Mouse (Mus musculus): ENCODE results near the gene Ncoa7.
"Not testable (repeated sequence)": the region's sequence is repeated elsewhere in the genome, so short reads cannot be mapped to it uniquely, and the experiment has no call there.

Gene Ncoa7

DNA sequence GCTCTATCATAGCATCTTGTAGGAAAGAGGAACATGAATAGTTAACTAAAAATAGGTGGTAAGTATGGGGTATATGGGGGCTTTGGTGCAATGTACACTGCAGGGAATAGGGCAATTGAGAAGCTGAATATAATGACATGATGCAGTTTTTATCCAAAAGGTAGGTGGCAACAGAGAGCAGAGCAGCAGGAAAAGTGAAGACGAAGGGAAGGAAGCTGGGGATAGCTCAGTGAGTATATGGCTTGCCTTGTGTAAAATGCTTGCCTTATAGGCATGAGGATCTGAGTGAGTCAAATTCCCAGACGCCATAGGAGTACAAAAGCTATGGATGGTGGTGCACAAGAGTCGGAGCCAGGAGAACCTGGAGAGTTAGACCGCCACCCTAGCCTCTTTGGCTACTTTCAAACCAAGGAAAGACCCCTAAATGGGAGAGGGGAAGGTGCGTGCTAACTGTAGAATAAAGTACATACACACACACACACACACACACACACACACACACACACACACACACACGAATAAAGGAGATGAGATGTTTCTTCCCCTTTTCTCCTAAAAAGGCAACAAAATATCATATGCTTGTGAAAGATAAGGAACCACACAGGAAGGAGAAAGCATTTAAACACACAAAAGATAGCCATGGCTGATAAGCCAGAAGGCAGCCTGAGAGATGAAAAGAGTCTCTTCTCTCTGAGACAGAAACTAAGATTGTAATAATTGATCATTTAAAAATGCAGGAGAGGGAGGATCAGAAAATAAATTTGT, 142.4 kb downstream of the Ncoa7 start:
- DNase-seq, result no peak

DNA sequence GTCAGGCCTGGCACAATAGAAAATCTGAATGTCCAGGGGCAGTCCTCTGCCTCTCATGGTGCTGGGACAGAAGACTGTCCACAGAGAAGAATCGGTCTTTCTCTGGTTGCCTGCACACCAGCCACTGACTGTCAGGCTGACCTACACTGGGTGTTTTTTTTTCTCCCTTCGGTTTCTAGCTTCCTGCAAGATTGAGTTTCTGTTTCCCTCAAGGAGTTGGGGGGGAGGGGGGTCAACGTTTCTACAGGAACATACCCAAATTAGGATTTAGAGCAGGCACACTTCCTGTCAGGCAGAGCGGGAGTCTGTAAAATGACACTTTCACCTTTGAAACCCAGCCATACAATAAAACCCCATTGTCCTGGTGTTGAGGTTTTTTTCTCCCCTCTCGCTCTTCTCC, 147.5 kb downstream of the Ncoa7 start:
- no peak for DNase-seq

DNA sequence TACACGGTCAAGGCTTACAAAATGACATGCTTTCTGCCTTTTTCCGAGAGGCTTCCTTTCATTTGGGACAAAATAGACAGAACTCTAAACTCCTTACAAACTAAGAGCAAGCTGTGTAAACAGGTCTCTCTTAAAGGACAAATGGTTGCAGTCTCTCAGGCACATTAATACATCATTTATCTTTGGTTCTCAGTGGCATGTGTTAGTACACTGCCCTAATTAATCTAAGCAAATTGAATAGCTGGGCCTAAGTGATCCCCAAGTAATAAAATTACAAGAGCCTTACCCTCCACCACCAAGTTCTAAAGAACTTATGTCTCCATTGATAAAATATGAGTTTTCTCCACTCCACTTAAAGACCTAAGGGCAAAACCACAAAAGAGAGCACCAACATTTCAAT, 155.4 kb downstream of the Ncoa7 start:
- DNase-seq, result no peak

DNA sequence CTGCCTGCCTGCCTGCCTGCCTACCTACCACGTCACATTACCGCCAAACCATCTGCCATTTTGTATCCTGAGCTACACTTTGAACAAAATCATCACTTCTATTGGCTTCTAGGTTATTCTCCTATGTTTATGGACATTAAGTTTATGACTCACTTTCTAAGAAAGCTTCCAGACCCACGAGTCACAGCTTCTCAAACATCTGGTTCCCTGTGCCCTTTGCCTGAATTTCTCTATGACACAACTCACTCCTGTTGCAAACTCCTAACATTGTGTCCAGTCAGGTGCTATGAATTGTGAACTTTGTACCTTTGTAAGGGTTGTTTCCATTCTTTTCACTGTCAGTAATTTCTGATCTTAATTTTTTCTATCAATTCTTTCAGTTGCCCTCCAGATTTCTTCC, 164.9 kb downstream of the Ncoa7 start:
- DNase-seq, result no peak

GRCm38 (mm10) chr10:30636474-30637154, 166.5 kb downstream of the Ncoa7 start:
- DNase-seq, result not testable (repeated sequence)

- no peak for DNase-seq
Measured at GRCm38 (mm10) chr10:30632718-30633117, 170.4 kb downstream of the Ncoa7 start.

- DNase-seq, result no peak
Measured at GRCm38 (mm10) chr10:30629977-30630376, 173.1 kb downstream of the Ncoa7 start.

- no peak for DNase-seq
Measured at GRCm38 (mm10) chr10:30629513-30629912, 173.6 kb downstream of the Ncoa7 start, which contains the start of gene Hint3. TSS of gene Hint3 (minus strand) at chr10:30629632.

GRCm38 (mm10) chr10:30628444-30628843, 174.7 kb downstream of the Ncoa7 start:
- not testable (repeated sequence) for DNase-seq

DNA sequence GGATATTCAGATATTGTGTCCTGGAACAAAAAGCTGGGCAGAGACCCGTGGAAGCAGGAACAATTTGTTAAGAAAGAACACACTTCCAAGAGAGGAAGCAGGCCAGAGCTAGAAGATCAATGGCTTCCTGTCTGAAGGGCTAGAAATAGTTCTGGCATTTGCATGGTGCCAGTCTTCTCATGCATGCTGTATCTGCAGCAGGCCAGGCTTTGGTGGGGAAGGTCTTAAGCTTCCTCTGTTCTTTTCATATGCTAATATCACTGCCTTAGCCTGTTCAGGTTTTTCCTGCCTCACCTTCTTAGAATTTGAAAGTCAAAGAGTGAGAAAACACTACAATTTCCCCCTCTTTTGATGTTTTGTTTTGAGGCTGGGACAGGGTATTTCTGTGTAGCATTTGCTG, 175.6 kb downstream of the Ncoa7 start:
- DNase-seq, result no peak

DNA sequence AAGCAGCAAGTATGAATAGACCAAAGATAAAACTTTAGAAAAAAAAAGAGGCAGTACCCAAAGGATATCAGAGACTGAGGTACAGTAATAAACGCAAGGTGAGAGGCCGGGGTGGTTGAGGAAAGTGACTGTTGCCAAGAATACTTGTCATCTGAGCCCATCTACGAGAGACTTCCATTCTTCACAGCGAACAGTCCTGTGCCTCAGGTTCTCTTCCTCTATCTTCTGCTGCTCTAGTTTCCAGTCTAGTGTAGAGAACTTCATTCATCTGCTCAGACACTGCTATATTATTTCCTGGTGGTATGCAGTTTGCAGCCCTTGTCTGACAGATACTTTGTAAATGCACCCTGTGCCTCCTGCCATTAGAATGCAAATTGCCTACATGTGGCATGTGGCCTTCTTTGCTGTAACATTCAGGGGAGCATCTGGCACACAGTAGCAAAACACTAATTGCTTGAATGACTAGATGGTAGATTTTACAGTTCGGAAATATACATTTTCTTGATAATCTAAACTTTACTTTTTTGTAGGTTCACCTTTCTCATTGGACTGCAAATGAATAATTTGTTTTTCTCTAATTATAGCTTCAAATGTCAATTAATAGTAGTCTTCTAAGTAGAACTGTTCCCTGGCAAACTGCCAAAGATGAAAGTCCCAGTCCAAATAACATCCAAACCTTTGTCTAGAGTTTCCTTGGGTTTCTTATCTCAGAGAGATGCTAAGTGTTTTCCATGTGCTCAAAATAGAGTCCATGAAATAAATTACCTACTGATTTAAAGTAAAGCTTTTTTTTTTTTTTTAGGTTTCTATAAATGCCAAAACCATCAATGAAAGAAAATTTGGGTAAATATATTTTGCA, 178.7 kb downstream of the Ncoa7 start:
- DNase-seq, result no peak

- DNase-seq, result no peak
Measured at GRCm38 (mm10) chr10:30622928-30623327, 180.2 kb downstream of the Ncoa7 start.

- DNase-seq, result no peak
Measured at GRCm38 (mm10) chr10:30618918-30619210, 184.3 kb downstream of the Ncoa7 start.

DNA sequence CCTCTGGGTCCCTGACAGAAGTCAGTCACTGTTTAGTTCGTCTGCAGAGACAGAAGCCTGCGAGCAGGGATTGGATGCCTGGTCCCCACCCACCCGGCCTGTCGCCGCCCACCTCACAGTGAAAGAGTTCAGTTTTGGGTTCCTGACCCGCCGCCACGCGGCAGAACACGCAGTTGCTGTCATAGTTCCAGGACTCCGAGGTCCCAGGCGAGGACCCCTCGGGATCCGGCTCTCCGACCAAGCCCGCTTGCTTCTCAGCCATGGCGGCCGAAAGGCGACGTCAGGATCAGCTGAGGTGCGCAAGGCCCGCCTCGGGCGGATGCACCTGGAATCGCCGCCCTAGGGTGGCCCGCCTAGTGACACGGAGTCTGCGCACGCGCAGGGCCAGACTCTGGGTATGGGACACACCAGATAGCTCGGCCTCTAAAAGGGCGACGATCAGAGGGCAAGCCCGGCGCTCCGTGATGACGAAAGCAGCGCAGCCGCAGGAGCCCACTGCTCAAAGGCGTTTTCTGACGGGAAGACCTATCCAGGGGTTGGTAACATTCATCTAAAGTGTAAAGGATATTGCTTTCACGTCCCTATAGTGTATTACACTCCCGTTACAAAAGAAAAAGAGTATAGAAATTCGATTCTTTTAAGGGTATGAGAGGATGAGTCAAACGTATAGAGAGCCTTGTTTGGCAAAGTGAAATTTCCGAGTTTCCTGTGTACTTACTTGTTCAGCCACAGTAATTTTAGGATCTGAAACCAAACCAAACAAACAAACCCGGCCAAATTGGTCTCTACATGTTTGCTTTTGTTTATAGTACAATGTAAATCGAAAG, 184.8 kb downstream of the Ncoa7 start:
- peak; percentile 98 to 99 for DNase-seq

DNA sequence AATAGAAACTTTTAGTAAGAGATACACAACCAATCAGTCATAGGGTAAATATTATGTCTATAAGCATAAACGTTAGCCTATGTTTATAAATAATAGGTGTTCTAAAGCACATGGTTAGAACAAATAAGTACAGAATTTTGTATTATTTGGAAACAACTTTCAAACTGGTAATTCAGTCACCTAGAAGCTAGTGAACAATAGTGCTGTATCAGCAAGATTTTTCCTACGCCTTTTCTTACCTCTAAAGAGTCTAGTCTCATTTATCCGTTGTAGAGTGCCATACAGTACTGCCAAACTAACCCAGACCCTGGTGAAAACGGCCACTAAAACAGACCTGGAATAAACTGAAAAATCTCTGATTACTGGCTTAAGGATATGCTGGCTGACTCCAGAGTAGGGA, 190.1 kb downstream of the Ncoa7 start:
- no peak for DNase-seq

DNA sequence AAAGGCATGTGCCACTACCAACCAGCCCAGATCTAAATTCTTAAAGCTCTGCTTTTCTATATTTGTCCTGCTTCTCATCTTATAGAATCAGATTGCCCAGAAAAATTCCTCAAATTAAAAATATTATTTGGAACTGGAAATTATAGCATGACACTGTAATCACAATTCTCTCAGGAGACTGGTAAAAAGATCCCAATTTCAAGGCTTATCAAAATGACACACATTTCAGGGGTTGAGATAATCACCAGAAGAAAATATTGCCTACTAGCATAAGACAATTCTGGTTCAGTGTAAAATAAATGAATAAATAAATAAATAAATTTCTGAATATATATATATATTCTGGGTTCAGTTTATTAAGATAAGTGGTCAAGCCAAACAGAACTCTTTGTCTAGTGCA, 193.5 kb downstream of the Ncoa7 start:
- no peak for DNase-seq

- DNase-seq, result no peak
Measured at GRCm38 (mm10) chr10:30608109-30608508, 195.0 kb downstream of the Ncoa7 start.

DNA sequence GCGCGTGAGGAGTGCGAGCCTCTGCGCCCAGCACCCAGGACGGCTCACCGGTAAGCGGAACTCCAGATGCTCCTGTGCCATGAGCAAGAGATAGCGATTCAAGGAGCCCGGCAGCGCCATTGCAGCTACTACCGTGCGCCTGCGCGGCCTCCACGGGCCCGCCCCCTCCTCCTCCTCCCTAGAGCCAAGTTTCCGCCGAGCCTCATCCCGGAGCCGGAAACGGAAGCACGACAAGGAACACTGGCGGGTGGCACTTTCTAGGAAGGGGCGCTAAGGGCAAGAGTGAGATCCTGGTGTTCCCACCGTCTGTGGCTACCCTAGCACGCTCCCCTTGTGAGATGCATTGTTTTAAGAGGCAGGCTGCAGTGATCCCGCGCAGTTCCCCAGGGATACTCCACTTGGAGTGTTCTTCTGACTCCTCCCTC, 202.6 kb downstream of the Ncoa7 start, which contains the start of gene Trmt11:
TSS of gene Trmt11 (minus strand) at position 208 of the 425 bp plus-strand sequence.
- DNase-seq, result peak; percentile 92

- DNase-seq, result no peak
Measured at GRCm38 (mm10) chr10:30600094-30600534, 203.0 kb downstream of the Ncoa7 start.

DNA sequence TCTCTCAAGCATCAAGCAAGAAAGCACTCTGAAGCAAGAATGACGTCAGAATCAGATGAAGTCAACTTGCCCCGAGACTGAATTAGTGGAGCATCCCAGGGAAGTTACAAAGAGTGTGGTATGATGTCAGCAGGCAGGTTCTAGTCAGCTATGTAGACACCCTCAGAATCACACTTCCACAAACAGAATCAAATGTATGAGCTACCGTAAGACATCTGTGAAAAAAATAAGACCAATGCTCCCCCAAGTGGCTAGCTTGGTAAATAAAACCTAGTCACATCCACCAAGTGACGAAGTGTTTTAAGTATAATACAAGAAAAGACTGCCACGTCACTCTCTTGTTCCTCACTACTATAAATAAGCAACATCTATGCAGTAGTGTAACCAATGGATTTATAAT, 216.1 kb downstream of the Ncoa7 start:
- DNase-seq, result peak in 1 of 2 experiments; percentile 12

DNA sequence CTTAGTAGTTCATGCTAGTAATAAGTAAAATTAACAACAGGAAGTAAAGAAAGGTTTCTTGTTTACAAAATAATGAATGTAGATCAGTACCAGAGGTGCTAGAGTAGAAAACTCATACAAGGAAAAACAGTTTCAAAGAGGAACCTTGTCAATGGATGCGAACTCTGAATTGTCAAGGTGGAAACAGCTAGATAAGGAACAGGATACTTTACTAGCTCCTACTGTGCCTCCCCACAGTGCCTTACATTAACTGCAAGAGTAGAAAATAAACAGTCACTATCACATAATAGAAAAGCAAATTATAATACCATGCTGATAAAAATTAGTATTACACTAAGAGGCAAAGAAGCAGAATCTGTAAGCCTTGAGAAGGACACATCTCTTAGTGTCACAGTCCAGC, 217.4 kb downstream of the Ncoa7 start:
- no peak for DNase-seq
